Mouse (Mus musculus) cerebellum, adult 2 months (tissue): ENCODE results near the gene Fap.

Experiments used
- CTCF ChIP-seq: fragments of 200-500 bp; IDR thresholded peaks from 2 replicates; pipeline ENCODE4 v1.5.1; 2011; ENCODE audit warnings: low read depth, mild to moderate bottlenecking, control low read depth, low read length, moderate library complexity, borderline replicate concordance; ENCODE audit not compliant: insufficient read depth
- POLR2A ChIP-seq: fragments of 200-500 bp; IDR thresholded peaks from 2 replicates; pipeline ENCODE4 v1.6.1; 2011; ENCODE audit warnings: low read length, control low read depth, borderline replicate concordance; ENCODE audit not compliant: insufficient read depth

DNA sequence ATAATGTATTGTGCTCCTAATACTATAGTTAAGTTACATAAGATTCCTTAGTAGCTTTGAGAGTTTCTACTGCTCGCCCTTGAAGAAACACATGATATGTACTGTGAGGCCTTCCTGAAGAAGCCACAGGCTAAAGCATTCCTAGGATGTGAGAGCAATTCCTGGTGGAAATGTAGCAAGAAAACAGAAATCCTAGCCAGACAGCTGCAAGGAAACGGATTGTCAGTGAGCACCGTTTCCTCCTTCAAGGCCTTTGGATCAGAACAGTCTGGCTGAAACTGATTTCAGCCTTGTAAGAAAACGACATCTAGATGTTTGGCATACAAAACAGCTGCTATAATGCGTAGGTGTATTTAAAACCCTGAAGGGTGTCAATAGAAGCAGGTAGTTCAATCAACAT is 22.7 kb upstream of the Fap start:
- TF ChIP-seq POLR2A, result no peak
- TF ChIP-seq CTCF, result no peak
